Mouse (Mus musculus): ENCODE measurements at regions not wholly inside any gene's neighbourhood (a gene's known extent, or its start where the extent isn't known, plus 50 kb on each side); places are given as distances from the start of the nearest gene placed in this dataset.

DNA sequence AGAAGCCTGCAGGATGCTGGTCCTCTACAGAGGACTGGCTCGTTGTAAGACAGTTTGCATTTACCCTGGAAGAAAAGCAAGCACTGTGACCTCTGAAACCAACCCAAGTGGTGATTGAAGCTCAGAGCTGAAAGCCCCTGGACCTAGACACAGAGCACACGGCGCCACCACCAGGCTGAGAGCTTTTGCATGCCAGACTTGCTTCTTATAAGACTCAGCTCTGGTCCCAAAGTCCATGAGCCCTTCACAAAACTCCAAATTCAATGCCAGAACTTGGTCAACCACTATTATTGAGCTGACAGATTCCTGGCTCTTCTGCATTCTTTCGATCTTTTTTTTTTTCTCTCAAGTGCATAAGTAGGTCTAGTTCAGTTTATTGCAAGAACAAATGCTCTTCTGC lies 164.6 kb upstream of the Sfrp2 start:
- TF ChIP-seq POLR2A (IDR thresholded peaks at IDR 0.05; ENCODE audit: borderline replicate concordance, extremely low read depth, insufficient read depth, insufficient read length, poor library complexity, severe bottlenecking): no peak
- TF ChIP-seq CTCF (IDR thresholded peaks at IDR 0.05; ENCODE audit: borderline replicate concordance, extremely low read depth, insufficient read depth, insufficient read length): no peak
